23 mouse cellular contexts compared by ENCODE assay signal in genomic region chr2:164800252-164801004, GRCm38 (mm10). TPM values are rescaled to one million over a fixed set of nuclear protein-coding genes. Genes with fewer than 3 reads are reported as not detected.
"Had no signal": no experiment of that assay in that cellular context is flagged by ENCODE, and none has a peak within 500 bp of the region (broad histone marks: within the 10 kb centered on the region; RNA-seq: fewer than 3 reads in every experiment).

No protein-coding gene starts in this region.

- H3K9ac ChIP-seq: forebrain, postnatal 0 days; heart, embryonic 13.5 days; heart, embryonic 15.5 days; hindbrain, embryonic 13.5 days; hindbrain, embryonic 15.5 days; limb, embryonic 15.5 days; liver, embryonic 12.5 days; liver, embryonic 14.5 days had no signal

- H3K4me2 ChIP-seq: heart, embryonic 11.5 days; heart, embryonic 13.5 days; heart, embryonic 15.5 days; hindbrain, embryonic 13.5 days; hindbrain, embryonic 15.5 days; limb, embryonic 13.5 days; limb, embryonic 15.5 days; liver, embryonic 12.5 days had no signal

- H3K27ac ChIP-seq: heart, adult 2 months; heart, embryonic 13.5 days; heart, embryonic 15.5 days; hindbrain, embryonic 13.5 days; hindbrain, embryonic 15.5 days; hindbrain, postnatal 0 days; limb, embryonic 13.5 days; limb, embryonic 15.5 days; liver, embryonic 12.5 days; liver, embryonic 14.5 days had no signal

- DNase-seq: forebrain, postnatal 0 days; gastrocnemius, postnatal 14 days; gastrocnemius, postnatal 36 days; heart, adult 11 months; heart, adult 2 months; heart, postnatal 14 days; heart, postnatal 36 days; layer of hippocampus, adult 9-11 months; layer of hippocampus, postnatal 36 days; left cerebral cortex, postnatal 4 days; lung, adult 18-20 months had no signal

- H3K27me3 ChIP-seq: heart, embryonic 13.5 days; heart, embryonic 15.5 days; hindbrain, embryonic 13.5 days; hindbrain, embryonic 15.5 days; limb, embryonic 13.5 days; limb, embryonic 15.5 days; liver, embryonic 12.5 days had no signal

- H3K4me3 ChIP-seq: heart, adult 2 months; heart, embryonic 13.5 days; heart, embryonic 15.5 days; hindbrain, embryonic 13.5 days; hindbrain, embryonic 15.5 days; limb, embryonic 13.5 days; limb, embryonic 15.5 days; liver, embryonic 12.5 days had no signal

- H3K9me3 ChIP-seq: heart, embryonic 13.5 days; heart, embryonic 15.5 days; hindbrain, embryonic 13.5 days; hindbrain, embryonic 15.5 days; limb, embryonic 13.5 days; limb, embryonic 15.5 days; liver, embryonic 12.5 days had no signal

- ATAC-seq: forebrain, postnatal 0 days; hindbrain, postnatal 0 days; intestine, embryonic 16.5 days; liver, embryonic 12.5 days had no signal

RNA-seq across cellular contexts. Expression of gene Tnnc2, which starts 20.7 kb away (rescaled TPM):
- polyA plus RNA-seq: heart, adult 2 months; liver, adult 2 months had no signal
